27 mouse cellular contexts compared by ENCODE assay signal in the genomic region with DNA sequence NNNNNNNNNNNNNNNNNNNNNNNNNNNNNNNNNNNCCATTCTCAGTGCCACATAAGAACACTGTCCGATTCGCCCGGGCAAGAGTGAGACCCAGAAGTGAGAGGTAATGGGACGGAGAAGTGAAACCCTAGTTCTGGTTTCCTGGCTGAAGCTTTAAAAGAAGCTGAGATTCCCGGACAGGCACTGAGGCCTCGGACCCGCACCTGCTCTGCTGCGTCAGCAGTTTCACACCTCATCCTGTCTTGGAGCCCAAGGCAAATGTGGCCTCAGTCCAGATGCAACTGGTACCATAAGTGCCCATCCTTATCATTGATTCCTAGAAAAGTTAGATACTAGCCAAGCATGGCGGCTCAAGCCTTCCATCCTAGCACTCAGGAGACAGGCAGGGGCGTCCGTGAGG. TPM values are rescaled to one million over a fixed set of nuclear protein-coding genes. Genes with fewer than 3 reads are reported as not detected.
DNase-seq lines count a peak whose midpoint lies in the region; ATAC-seq and TF ChIP-seq lines count a peak whose summit lies in the region.
"Had no signal": no experiment of that assay in that cellular context is flagged by ENCODE, and none has a peak within 500 bp of the region (broad histone marks: within the 10 kb centered on the region; RNA-seq: fewer than 3 reads in every experiment).

No protein-coding gene starts in this region.

- in situ Hi-C loops in ES-E14 (cut with MboI; ENCODE audit: low sequenced_read_pairs in 2 of 2, unreplicated experiment in 2 of 2) = no loop called here

- H3K27me3 ChIP-seq in small intestine, adult 2 months (ENCODE audit: control insufficient read depth, insufficient read depth, low read length) = no peaks in the 10 kb centered on the region
- H3K27me3 ChIP-seq in forebrain, embryonic 16.5 days (replicated peaks; ENCODE audit: control insufficient read depth, insufficient read depth, low read length) = no peaks in the 10 kb centered on the region
- H3K27me3 ChIP-seq: embryonic facial prominence, embryonic 13.5 days; forebrain, embryonic 12.5 days; heart, embryonic 13.5 days; hindbrain, embryonic 12.5 days; hindbrain, embryonic 15.5 days had no signal

- TF ChIP-seq CTCF in small intestine, adult 2 months (IDR thresholded peaks at IDR 0.05; ENCODE audit: extremely low read depth, insufficient read length, insufficient replicate concordance, low read depth, low read length) = no peak

- 0 out of 2 replicates have a peak, but pooled peaks have one; percentile 16 for ATAC-seq in granulocyte monocyte progenitor cell, adult 5-6 weeks (replicated peaks; ENCODE audit: poor library complexity, severe bottlenecking)
- no peak for ATAC-seq in forebrain, embryonic 16.5 days
- ATAC-seq: CD4-positive, CD25-positive, alpha-beta regulatory T cell, adult 4 months; forebrain, postnatal 0 days had no signal

- H3K9me3 ChIP-seq in ES-E14 (ENCODE audit: control insufficient read depth, insufficient read depth, low read depth, low read length) = no peaks in the 10 kb centered on the region
- H3K9me3 ChIP-seq in forebrain, embryonic 16.5 days (ENCODE audit: control insufficient read depth, low read length) = no peaks in the 10 kb centered on the region
- H3K9me3 ChIP-seq: embryonic facial prominence, embryonic 10.5 days; embryonic facial prominence, embryonic 13.5 days; forebrain, embryonic 12.5 days; G1E; heart, embryonic 13.5 days; hindbrain, embryonic 12.5 days; hindbrain, embryonic 15.5 days had no signal

- H3K9ac ChIP-seq in ES-E14 (ENCODE audit: insufficient read depth, low read depth, low read length, poor library complexity, severe bottlenecking) = no peak overlapping the region
- H3K9ac ChIP-seq in forebrain, embryonic 16.5 days (replicated peaks; ENCODE audit: low read depth, low read length) = no peak overlapping the region
- H3K9ac ChIP-seq: embryonic facial prominence, embryonic 13.5 days; forebrain, embryonic 12.5 days; forebrain, postnatal 0 days; heart, embryonic 13.5 days; hindbrain, embryonic 12.5 days; hindbrain, embryonic 15.5 days had no signal

- TF ChIP-seq POLR2A in small intestine, adult 2 months (IDR thresholded peaks at IDR 0.05; ENCODE audit: low read depth, low read length) = no peak

- H3K4me2 ChIP-seq in forebrain, embryonic 16.5 days (ENCODE audit: low read length) = no peak overlapping the region
- H3K4me2 ChIP-seq: embryonic facial prominence, embryonic 13.5 days; forebrain, embryonic 12.5 days; heart, embryonic 13.5 days; hindbrain, embryonic 12.5 days; hindbrain, embryonic 15.5 days had no signal

- peaks cover 7% of the 10 kb centered on the region; the same call in 1 of the 2 replicates for H3K36me3 ChIP-seq in ES-E14 (ENCODE audit: control insufficient read depth, insufficient read depth, low read length, poor library complexity, severe bottlenecking)
- H3K36me3 ChIP-seq in small intestine, adult 2 months (ENCODE audit: control insufficient read depth, insufficient read depth, low read length) = peaks cover 34% of the 10 kb centered on the region
- peaks cover 20% of the 10 kb centered on the region for H3K36me3 ChIP-seq in forebrain, embryonic 16.5 days (ENCODE audit: control insufficient read depth, insufficient read depth)

- H3K27ac ChIP-seq in ES-E14 (ENCODE audit: insufficient read depth, low read depth, low read length, poor library complexity, severe bottlenecking) = no peak overlapping the region
- peak overlapping the region; percentile 76 for H3K27ac ChIP-seq in small intestine, adult 2 months (ENCODE audit: insufficient read depth, low read depth, low read length)
- H3K27ac ChIP-seq in forebrain, embryonic 16.5 days (ENCODE audit: low read length) = no peak overlapping the region
- H3K27ac ChIP-seq: embryonic facial prominence, embryonic 10.5 days; embryonic facial prominence, embryonic 13.5 days; forebrain, embryonic 12.5 days; gastrocnemius, adult 2 months; heart, embryonic 13.5 days; hindbrain, embryonic 12.5 days; hindbrain, embryonic 15.5 days had no signal

- DNase-seq in layer of hippocampus, adult 11-12 months (ENCODE audit: low spot score) = peak; percentile 37
- no peak for DNase-seq in layer of hippocampus, adult 9-11 months
- DNase-seq in ES-E14 (ENCODE audit: low read depth, low spot score) = no peak
- no peak for DNase-seq in lung, postnatal 4 days
- DNase-seq in right cerebral cortex, postnatal 36 days (ENCODE audit: low spot score in 2 of 2) = no peak
- DNase-seq: adrenal gland, adult 8-10 months; adrenal gland, postnatal 25 days; cerebellum, adult 11-12 months; cerebellum, adult 8-10 months; cerebellum, postnatal 36 days; embryo, embryonic 11 days; forebrain, postnatal 0 days; gastrocnemius, adult 2 months; gastrocnemius, postnatal 14 days; heart, postnatal 14 days had no signal

- WGBS in small intestine, adult 2 months = 50% methylated on average over 11 of the region's 11 CpGs
- 97% methylated on average over 11 of the region's 11 CpGs for WGBS in forebrain, embryonic 16.5 days

- no peak overlapping the region for H3K4me3 ChIP-seq in ES-E14 (ENCODE audit: insufficient read depth in 1 of 2, low read depth in 1 of 2, low read length in 2 of 2, poor library complexity in 1 of 2, severe bottlenecking in 1 of 2)
- H3K4me3 ChIP-seq in small intestine, adult 2 months (ENCODE audit: low read depth, low read length) = peak overlapping the region; percentile 2; the same call in 1 of the 2 replicates
- H3K4me3 ChIP-seq in forebrain, embryonic 16.5 days (replicated peaks; ENCODE audit: low read length) = no peak overlapping the region
- H3K4me3 ChIP-seq: embryonic facial prominence, embryonic 10.5 days; embryonic facial prominence, embryonic 13.5 days; erythroblast, embryonic 14.5 days; forebrain, embryonic 12.5 days; gastrocnemius, adult 2 months; heart, embryonic 13.5 days; hindbrain, embryonic 12.5 days; hindbrain, embryonic 15.5 days had no signal

- H3K4me1 ChIP-seq in ES-E14 (ENCODE audit: control insufficient read depth in 2 of 2, insufficient read depth in 2 of 2, low read length in 2 of 2, poor library complexity in 1 of 2) = peaks cover 0 to 3% of the 10 kb centered on the region in 2 experiments; a peak in 1 of 4 replicates
- H3K4me1 ChIP-seq in small intestine, adult 2 months (ENCODE audit: control insufficient read depth, insufficient read depth, insufficient read length, low read length) = peaks cover 24% of the 10 kb centered on the region
- H3K4me1 ChIP-seq in forebrain, embryonic 16.5 days (replicated peaks; ENCODE audit: control insufficient read depth, insufficient read depth, low read length) = peaks cover 22% of the 10 kb centered on the region

TF ChIP-seq in ES-E14, 5 proteins besides CTCF, POLR2A, EP300 and RAD21:
- TF ChIP-seq MAFK (IDR thresholded peaks at IDR 0.05; ENCODE audit: insufficient read depth, low read depth, low read length) (peak; percentile 68), CHD2 (IDR thresholded peaks at IDR 0.05; ENCODE audit: low read depth, low read length) (no peak)

RNA-seq across cellular contexts. Expression of a gene that starts 3.3 kb away (rescaled TPM):
- total RNA-seq in ES-E14 (2012; rRNA removed) = 24.5 and 29.7 TPM in 2 replicates
- total RNA-seq in granulocyte monocyte progenitor cell, adult 5-6 weeks (2014; fragmentation: Nextera tagmentation) = 17.2 and 22.7 TPM in 2 replicates
- total RNA-seq in granulocyte monocyte progenitor cell, adult 5-6 weeks (2017) = 14.2 and 16.0 TPM in 2 replicates
- polyA plus RNA-seq in small intestine, adult 2 months (2012; rRNA removed) = 56.9 and 170 TPM in 2 replicates
- polyA plus RNA-seq in forebrain, embryonic 16.5 days (2015; fragmentation: Nextera tagmentation; extraction: Ambion mirVana) = 40.0 and 43.7 TPM in 2 replicates

RNA-seq across cellular contexts. Expression of a gene that starts 52.7 kb away (rescaled TPM):
- total RNA-seq in ES-E14 (2012; rRNA removed) = 71.5 and 74.1 TPM in 2 replicates
- total RNA-seq in granulocyte monocyte progenitor cell, adult 5-6 weeks (2014; fragmentation: Nextera tagmentation) = 4.5 and 27.1 TPM in 2 replicates
- total RNA-seq in granulocyte monocyte progenitor cell, adult 5-6 weeks (2017) = 14.7 and 21.5 TPM in 2 replicates
- polyA plus RNA-seq in small intestine, adult 2 months (2012; rRNA removed) = 8.5 and 20.0 TPM in 2 replicates
- 49.3 and 59.1 TPM in 2 replicates for polyA plus RNA-seq in forebrain, embryonic 16.5 days (2015; fragmentation: Nextera tagmentation; extraction: Ambion mirVana)

RNA-seq across cellular contexts. Expression of a gene that starts 52.8 kb away (rescaled TPM):
- 51.5 and 60.4 TPM in 2 replicates for total RNA-seq in ES-E14 (2012; rRNA removed)
- 49.6 and 52.0 TPM in 2 replicates for total RNA-seq in granulocyte monocyte progenitor cell, adult 5-6 weeks (2014; fragmentation: Nextera tagmentation)
- 39.5 and 50.9 TPM in 2 replicates for total RNA-seq in granulocyte monocyte progenitor cell, adult 5-6 weeks (2017)
- polyA plus RNA-seq in small intestine, adult 2 months (2012; rRNA removed) = 9.1 and 12.5 TPM in 2 replicates
- polyA plus RNA-seq in forebrain, embryonic 16.5 days (2015; fragmentation: Nextera tagmentation; extraction: Ambion mirVana) = 71.1 and 80.1 TPM in 2 replicates
